Mouse (Mus musculus): ENCODE measurements around the gene Dnlz. TPM values are rescaled to one million over a fixed set of nuclear protein-coding genes. Genes with fewer than 3 reads are reported as not detected.

Gene Dnlz
- polyA plus RNA-seq, 1 experiment from 2014 or later, result 34.4 TPM

GRCm38 (mm10) chr2:26356231-26356630 is 4.3 kb upstream of the Dnlz start:
- no peak for ATAC-seq (ENCODE audit: low FRiP score, low read depth)
- Histone ChIP-seq H3K4me1 (peaks cover 16% of the 10 kb centered on the region), H3K27ac (replicated peaks) (no peak overlapping the region), H3K36me3 (no peaks in the 10 kb centered on the region), H3K27me3 (no peaks in the 10 kb centered on the region), H3K9ac (replicated peaks) (no peak overlapping the region), H3K4me2 (replicated peaks) (no peak overlapping the region), H3K9me3 (no peaks in the 10 kb centered on the region), H3K4me3 (no peak overlapping the region)
- WGBS, result 81% methylated on average over 4 of the region's 4 CpGs

GRCm38 (mm10) chr2:26354401-26354800 is 2.5 kb upstream of the Dnlz start:
- WGBS, result 92% methylated on average over 4 of the region's 4 CpGs
- Histone ChIP-seq H3K36me3 (peaks cover 10% of the 10 kb centered on the region), H3K9me3 (no peaks in the 10 kb centered on the region), H3K4me1 (peaks cover 28% of the 10 kb centered on the region), H3K9ac (replicated peaks) (no peak overlapping the region), H3K27me3 (no peaks in the 10 kb centered on the region), H3K4me2 (replicated peaks) (no peak overlapping the region), H3K27ac (replicated peaks) (no peak overlapping the region), H3K4me3 (no peak overlapping the region)
- ATAC-seq (ENCODE audit: low FRiP score, low read depth), result no peak

GRCm38 (mm10) chr2:26353066-26353980 is 1.4 kb upstream of the Dnlz start:
- peak overlapping the region; percentile 91 for H3K4me2 ChIP-seq (replicated peaks)
- WGBS, result 88% methylated on average over 11 of the region's 11 CpGs
- H3K9ac ChIP-seq (replicated peaks), result peak overlapping the region; percentile 95
- H3K4me1 ChIP-seq, result peaks cover 28% of the 10 kb centered on the region
- no peak for ATAC-seq (ENCODE audit: low FRiP score, low read depth)
- H3K4me3 ChIP-seq, result peak overlapping the region; percentile 84
- H3K9me3 ChIP-seq, result no peaks in the 10 kb centered on the region
- H3K36me3 ChIP-seq, result peaks cover 20% of the 10 kb centered on the region
- no peak overlapping the region for H3K27ac ChIP-seq (replicated peaks)
- H3K27me3 ChIP-seq, result no peaks in the 10 kb centered on the region

- WGBS, result 2% methylated on average over 36 of the region's 36 CpGs
- H3K4me2 ChIP-seq (replicated peaks), result peak overlapping the region; percentile 91
- H3K4me3 ChIP-seq, result peak overlapping the region; percentile 84
- peaks cover 30% of the 10 kb centered on the region for H3K36me3 ChIP-seq
- no peaks in the 10 kb centered on the region for H3K9me3 ChIP-seq
- peaks cover 28% of the 10 kb centered on the region for H3K4me1 ChIP-seq
- H3K27me3 ChIP-seq, result no peaks in the 10 kb centered on the region
- ATAC-seq (ENCODE audit: low FRiP score, low read depth), result peak; percentile 57
- peak overlapping the region; percentile 60 for H3K27ac ChIP-seq (replicated peaks)
- peak overlapping the region; percentile 95 for H3K9ac ChIP-seq (replicated peaks)
These were observed 491 bp upstream of the Dnlz start for GRCm38 (mm10) chr2:26352291-26352910.

- WGBS, result 77% methylated on average over 6 of the region's 6 CpGs
- peaks cover 23% of the 10 kb centered on the region for H3K4me1 ChIP-seq
- H3K27me3 ChIP-seq, result no peaks in the 10 kb centered on the region
- H3K36me3 ChIP-seq, result peaks cover 71% of the 10 kb centered on the region
- no peak overlapping the region for H3K4me3 ChIP-seq
- H3K27ac ChIP-seq (replicated peaks), result no peak overlapping the region; the same call in 1 of the 2 replicates
- H3K4me2 ChIP-seq (replicated peaks), result no peak overlapping the region
- H3K9ac ChIP-seq (replicated peaks), result no peak overlapping the region
- no peak for ATAC-seq (ENCODE audit: low FRiP score, low read depth)
- H3K9me3 ChIP-seq, result no peaks in the 10 kb centered on the region
These were observed 3.7 kb downstream of the Dnlz start for GRCm38 (mm10) chr2:26348241-26348640.

- no peak overlapping the region for H3K4me2 ChIP-seq (replicated peaks)
- H3K27me3 ChIP-seq, result no peaks in the 10 kb centered on the region
- peaks cover 94% of the 10 kb centered on the region for H3K36me3 ChIP-seq
- no peaks in the 10 kb centered on the region for H3K9me3 ChIP-seq
- peak overlapping the region; percentile 30; the same call in 1 of the 2 replicates for H3K27ac ChIP-seq (replicated peaks)
- no peak overlapping the region for H3K9ac ChIP-seq (replicated peaks)
- 79% methylated on average over 11 of the region's 11 CpGs for WGBS
- H3K4me1 ChIP-seq, result no peaks in the 10 kb centered on the region
- ATAC-seq (ENCODE audit: low FRiP score, low read depth), result no peak
- H3K4me3 ChIP-seq, result no peak overlapping the region
These were observed 9.1 kb downstream of the Dnlz start for GRCm38 (mm10) chr2:26342609-26343490.

- H3K4me3 ChIP-seq, result no peak overlapping the region
- H3K9me3 ChIP-seq, result no peaks in the 10 kb centered on the region
- no peak overlapping the region for H3K4me2 ChIP-seq (replicated peaks)
- H3K9ac ChIP-seq (replicated peaks), result no peak overlapping the region
- H3K36me3 ChIP-seq, result peaks cover 86% of the 10 kb centered on the region
- 91% methylated on average over 10 of the region's 10 CpGs for WGBS
- H3K27me3 ChIP-seq, result no peaks in the 10 kb centered on the region
- H3K4me1 ChIP-seq, result no peaks in the 10 kb centered on the region
- no peak for ATAC-seq (ENCODE audit: low FRiP score, low read depth)
- peak overlapping the region; percentile 30; the same call in 1 of the 2 replicates for H3K27ac ChIP-seq (replicated peaks)
These were observed 9.9 kb downstream of the Dnlz start for GRCm38 (mm10) chr2:26342044-26342443.

GRCm38 (mm10) chr2:26341510-26341981 is 10.4 kb downstream of the Dnlz start:
- Histone ChIP-seq H3K9me3 (no peaks in the 10 kb centered on the region), H3K4me2 (replicated peaks) (no peak overlapping the region), H3K9ac (replicated peaks) (no peak overlapping the region), H3K27ac (replicated peaks) (no peak overlapping the region), H3K27me3 (no peaks in the 10 kb centered on the region), H3K4me3 (no peak overlapping the region), H3K36me3 (peaks cover 81% of the 10 kb centered on the region), H3K4me1 (no peaks in the 10 kb centered on the region)
- ATAC-seq (ENCODE audit: low FRiP score, low read depth), result no peak
- WGBS, result 93% methylated on average over 2 of the region's 2 CpGs

GRCm38 (mm10) chr2:26339204-26339551 is 12.7 kb downstream of the Dnlz start:
- Histone ChIP-seq H3K27me3 (no peaks in the 10 kb centered on the region), H3K36me3 (peaks cover 57% of the 10 kb centered on the region)
- ATAC-seq (ENCODE audit: low FRiP score, low read depth), result no peak

GRCm38 (mm10) chr2:26338302-26339203 is 13.4 kb downstream of the Dnlz start:
- Histone ChIP-seq H3K9ac (replicated peaks) (no peak overlapping the region), H3K4me2 (replicated peaks) (no peak overlapping the region), H3K4me3 (no peak overlapping the region), H3K27ac (replicated peaks) (no peak overlapping the region), H3K27me3 (no peaks in the 10 kb centered on the region), H3K4me1 (no peaks in the 10 kb centered on the region), H3K9me3 (no peaks in the 10 kb centered on the region), H3K36me3 (peaks cover 51% of the 10 kb centered on the region)
- 82% methylated on average over 9 of the region's 13 CpGs for WGBS
- ATAC-seq (ENCODE audit: low FRiP score, low read depth), result no peak

More at GRCm38 (mm10) chr2:26339204-26339551, 12.7 kb downstream of the Dnlz start:
- no peak overlapping the region for H3K4me3 ChIP-seq
- no peaks in the 10 kb centered on the region for H3K9me3 ChIP-seq
- no peak overlapping the region for H3K27ac ChIP-seq (replicated peaks)
- H3K4me2 ChIP-seq (replicated peaks), result no peak overlapping the region
- no peak overlapping the region for H3K9ac ChIP-seq (replicated peaks)
- 87% methylated on average over 5 of the region's 5 CpGs for WGBS
- no peaks in the 10 kb centered on the region for H3K4me1 ChIP-seq

- no peak for ATAC-seq (ENCODE audit: low FRiP score, low read depth)
- H3K9ac ChIP-seq (replicated peaks), result no peak overlapping the region
- peaks cover 61% of the 10 kb centered on the region for H3K36me3 ChIP-seq
- no peaks in the 10 kb centered on the region for H3K4me1 ChIP-seq
- no peaks in the 10 kb centered on the region for H3K27me3 ChIP-seq
- 79% methylated on average over 6 of the region's 6 CpGs for WGBS
- no peak overlapping the region for H3K4me2 ChIP-seq (replicated peaks)
- no peaks in the 10 kb centered on the region for H3K9me3 ChIP-seq
- 0 out of 2 replicates have a peak overlapping the region, but pooled peaks have one; percentile 10 for H3K27ac ChIP-seq (replicated peaks)
- H3K4me3 ChIP-seq, result no peak overlapping the region
These were observed 21.2 kb downstream of the Dnlz start for GRCm38 (mm10) chr2:26330702-26331101.

Data from midbrain, embryonic 12.5 days (tissue).